Mouse (Mus musculus): ENCODE data around the gene Calhm6.

- TF ChIP-seq CTCF (IDR thresholded peaks at IDR 0.05; ENCODE audit: low read depth, low read length) (no peak), TAL1 (conservative IDR thresholded peaks at IDR 0.05; ENCODE audit: low read depth, low read length) (no peak), GATA2 (IDR thresholded peaks at IDR 0.05; ENCODE audit: borderline replicate concordance, low read depth, low read length) (no peak)
Observed at GRCm38 (mm10) chr10:34095147-34095546, 32.6 kb downstream of the Calhm6 start.
